Mouse (Mus musculus): ENCODE measurements around the gene Thsd7b. TPM values are rescaled to one million over a fixed set of nuclear protein-coding genes. Genes with fewer than 3 reads are reported as not detected.
"Not testable (repeated sequence)": the region's sequence is repeated elsewhere in the genome, so short reads cannot be mapped to it uniquely, and the experiment has no call there.

Thsd7b gene
- polyA plus RNA-seq, 1 experiment, result 0.54 TPM

- no peak for DNase-seq (ENCODE audit: low read depth)
Observed at GRCm38 (mm10) chr1:129635146-129635545, 362.0 kb downstream of the Thsd7b start.

- no peak for DNase-seq (ENCODE audit: low read depth)
Observed at GRCm38 (mm10) chr1:129644252-129644861, 371.3 kb downstream of the Thsd7b start.

- DNase-seq (ENCODE audit: low read depth), result not testable (repeated sequence)
Observed at GRCm38 (mm10) chr1:129651448-129651847, 378.3 kb downstream of the Thsd7b start.

GRCm38 (mm10) chr1:129658045-129658444 is 384.9 kb downstream of the Thsd7b start:
- DNase-seq (ENCODE audit: low read depth), result no peak

GRCm38 (mm10) chr1:129675878-129676277 is 402.8 kb downstream of the Thsd7b start:
- DNase-seq (ENCODE audit: low read depth), result no peak

GRCm38 (mm10) chr1:129678851-129679250 is 405.7 kb downstream of the Thsd7b start:
- no peak for DNase-seq (ENCODE audit: low read depth)

- DNase-seq (ENCODE audit: low read depth), result no peak
Observed at GRCm38 (mm10) chr1:129705701-129706100, 432.6 kb downstream of the Thsd7b start.

- no peak for DNase-seq (ENCODE audit: low read depth)
Observed at GRCm38 (mm10) chr1:129712706-129713105, 439.6 kb downstream of the Thsd7b start.

GRCm38 (mm10) chr1:129713571-129713970 is 440.5 kb downstream of the Thsd7b start:
- DNase-seq (ENCODE audit: low read depth), result no peak

GRCm38 (mm10) chr1:129719592-129719991 is 446.5 kb downstream of the Thsd7b start:
- no peak for DNase-seq (ENCODE audit: low read depth)

- DNase-seq (ENCODE audit: low read depth), result no peak
Observed at GRCm38 (mm10) chr1:129731991-129732390, 458.9 kb downstream of the Thsd7b start.

- DNase-seq (ENCODE audit: low read depth), result no peak
Observed at GRCm38 (mm10) chr1:129747595-129747994, 474.5 kb downstream of the Thsd7b start.

GRCm38 (mm10) chr1:129756548-129757240 is 483.6 kb downstream of the Thsd7b start:
- no peak for DNase-seq (ENCODE audit: low read depth)

- no peak for DNase-seq (ENCODE audit: low read depth)
Observed at GRCm38 (mm10) chr1:129759003-129759402, 485.9 kb downstream of the Thsd7b start.

GRCm38 (mm10) chr1:129761234-129761633 is 488.1 kb downstream of the Thsd7b start:
- no peak for DNase-seq (ENCODE audit: low read depth)

GRCm38 (mm10) chr1:129764748-129765147 is 491.6 kb downstream of the Thsd7b start:
- no peak for DNase-seq (ENCODE audit: low read depth)

- DNase-seq (ENCODE audit: low read depth), result no peak
Observed at GRCm38 (mm10) chr1:129777055-129777454, 504.0 kb downstream of the Thsd7b start.

GRCm38 (mm10) chr1:129779506-129779905 is 506.4 kb downstream of the Thsd7b start:
- no peak for DNase-seq (ENCODE audit: low read depth)

- no peak for DNase-seq (ENCODE audit: low read depth)
Observed at GRCm38 (mm10) chr1:129780589-129780988, 507.5 kb downstream of the Thsd7b start.

GRCm38 (mm10) chr1:129798519-129798918 is 525.4 kb downstream of the Thsd7b start:
- no peak for DNase-seq (ENCODE audit: low read depth)

- no peak for DNase-seq (ENCODE audit: low read depth)
Observed at GRCm38 (mm10) chr1:129826927-129827326, 553.8 kb downstream of the Thsd7b start.

- DNase-seq (ENCODE audit: low read depth), result no peak
Observed at GRCm38 (mm10) chr1:129837324-129837723, 564.2 kb downstream of the Thsd7b start.

- DNase-seq (ENCODE audit: low read depth), result no peak
Observed at GRCm38 (mm10) chr1:129837776-129838175, 564.7 kb downstream of the Thsd7b start.

Measured in gonadal fat pad, adult 2 months (tissue).